Mouse (Mus musculus) liver, embryonic 12.5 days (tissue): ENCODE results near the gene Tmem151b. TPM values are rescaled to one million over a fixed set of nuclear protein-coding genes. Genes with fewer than 3 reads are reported as not detected.

Source experiments
- ATAC-seq: fragments of 200-750 bp; cut with Nextera tagmentation; 2 replicates; pipeline ENCODE4 v1.8.0; 2017; ENCODE audit warnings: moderate number of reproducible peaks, mild to moderate bottlenecking, moderate library complexity
- H3K27ac ChIP-seq: fragments of 300-500 bp; sonication (generic); 2 replicates; pipeline ENCODE4 v1.5.1; 2016; ENCODE audit warnings: mild to moderate bottlenecking
- H3K27me3 ChIP-seq: fragments of 300-500 bp; sonication (generic); replicated peaks from 2 replicates; pipeline ENCODE4 v1.6.1; 2016; ENCODE audit warnings: mild to moderate bottlenecking, moderate library complexity
- H3K36me3 ChIP-seq: fragments of 300-500 bp; sonication (generic); 2 replicates; pipeline ENCODE4 v1.6.1; 2016; ENCODE audit warnings: mild to moderate bottlenecking, moderate library complexity
- H3K4me1 ChIP-seq: fragments of 300-500 bp; sonication (generic); 2 replicates; pipeline ENCODE4 v1.6.1; 2016
- H3K4me2 ChIP-seq: fragments of 300-500 bp; sonication (generic); 2 replicates; pipeline ENCODE4 v1.6.1; 2016; ENCODE audit warnings: mild to moderate bottlenecking, moderate library complexity
- H3K4me3 ChIP-seq: fragments of 300-500 bp; sonication (generic); 2 replicates; pipeline ENCODE4 v1.5.1; 2016; ENCODE audit warnings: mild to moderate bottlenecking, moderate library complexity
- H3K9ac ChIP-seq: fragments of 300-500 bp; sonication (generic); 2 replicates; pipeline ENCODE4 v1.6.1; 2016; ENCODE audit warnings: mild to moderate bottlenecking, moderate library complexity
- H3K9me3 ChIP-seq: fragments of 300-500 bp; sonication (generic); replicated peaks from 2 replicates; pipeline ENCODE4 v1.6.1; 2016; ENCODE audit warnings: mild to moderate bottlenecking, moderate library complexity
- WGBS: fragments of 180-500 bp; shearing (Covaris S2); methylation state at CpG from one replicate; pipeline ENCODE4 v1.1.7; 2016; ENCODE audit not compliant: insufficient replicate concordance; 5-methylcytosine and 5-hydroxymethylcytosine counted together
- polyA plus RNA-seq: library from polyadenylated mRNA; unstranded; fragments of >200 nt; fragmentation: Nextera tagmentation; extraction: Ambion mirVana; gene quantifications from 2 replicates; pipeline ENCODE4 v1.2.1, GENCODE M21; 2016

Gene Tmem151b
- polyA plus RNA-seq, 1 experiment from 2014 or later = 0.30 TPM

DNA sequence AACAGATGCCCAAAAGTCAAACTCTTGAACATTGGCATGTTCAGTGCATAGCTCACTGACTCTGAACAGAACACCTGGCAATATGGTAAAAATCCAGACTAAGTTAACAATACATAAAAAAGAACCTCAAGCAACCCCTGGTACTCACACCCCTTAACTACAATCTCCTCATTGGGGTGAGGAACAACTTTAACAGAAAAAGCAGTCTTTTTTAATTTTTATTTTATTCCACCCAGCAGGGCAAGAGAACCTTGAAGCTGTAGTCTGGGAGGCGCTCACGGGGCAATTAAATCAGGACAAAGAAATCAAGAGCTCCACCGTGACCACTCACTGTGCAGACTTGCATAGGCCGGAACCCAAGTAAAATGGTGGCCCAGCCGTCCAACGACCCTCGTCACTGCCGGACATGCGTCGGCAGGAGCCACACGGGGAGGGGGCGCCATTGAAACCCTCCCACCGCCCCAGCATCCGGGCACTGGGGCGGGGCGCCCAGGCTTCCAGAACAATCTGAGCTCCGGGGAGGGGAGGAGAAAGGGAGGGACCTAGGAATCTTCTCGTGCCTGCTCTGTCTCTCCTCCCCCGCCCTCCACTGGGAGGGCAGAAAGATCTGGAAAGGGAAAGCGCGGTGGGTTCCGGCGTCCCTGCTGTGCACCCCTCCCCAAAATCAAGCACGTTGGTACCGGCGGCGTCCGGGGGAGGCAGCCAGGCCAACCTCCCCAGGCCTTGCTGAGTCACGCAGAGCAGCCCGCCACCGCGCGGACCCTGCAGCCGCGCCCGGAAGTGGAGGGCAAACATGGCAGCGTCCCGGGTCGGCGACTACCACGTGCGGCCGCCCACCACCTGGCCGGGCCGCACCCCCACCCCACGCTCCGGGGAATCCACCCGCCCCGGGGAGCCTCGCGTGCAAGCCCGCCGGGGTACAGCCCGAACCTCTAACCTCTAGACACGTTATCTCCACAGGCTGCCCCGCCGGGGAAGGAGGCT, 22.9 kb upstream of the Tmem151b start:
- WGBS = under 1% methylated on average over 57 of the region's 57 CpGs
- peak; percentile 51 for ATAC-seq
- peaks cover 63% of the 10 kb centered on the region for H3K4me1 ChIP-seq

GRCm38 (mm10) chr17:45569999-45570398, 20.5 kb upstream of the Tmem151b start:
- Histone ChIP-seq H3K9ac (no peak overlapping the region), H3K36me3 (peaks cover 75% of the 10 kb centered on the region), H3K27ac (no peak overlapping the region), H3K27me3 (no peaks in the 10 kb centered on the region), H3K4me1 (peaks cover 80% of the 10 kb centered on the region), H3K4me2 (no peak overlapping the region), H3K9me3 (no peaks in the 10 kb centered on the region), H3K4me3 (no peak overlapping the region)
- 73% methylated on average over 4 of the region's 4 CpGs for WGBS
- no peak for ATAC-seq

More for the DNA sequence above, 22.9 kb upstream of the Tmem151b start:
- Histone ChIP-seq H3K36me3 (peaks cover 51% of the 10 kb centered on the region), H3K4me3 (peak overlapping the region; percentile 94), H3K4me2 (peak overlapping the region; percentile 98), H3K27me3 (no peaks in the 10 kb centered on the region), H3K9me3 (no peaks in the 10 kb centered on the region), H3K9ac (peak overlapping the region; percentile 99), H3K27ac (peak overlapping the region; percentile 96)

- peak overlapping the region; percentile 18; the same call in 1 of the 2 replicates for H3K9ac ChIP-seq
- ATAC-seq = no peak
- no peaks in the 10 kb centered on the region for H3K27me3 ChIP-seq
- 0 out of 2 replicates have a peak overlapping the region, but pooled peaks have one; percentile 3 for H3K27ac ChIP-seq
- 83% methylated on average over 12 of the region's 12 CpGs for WGBS
- no peak overlapping the region for H3K4me2 ChIP-seq
- H3K9me3 ChIP-seq = no peaks in the 10 kb centered on the region
- peaks cover 79% of the 10 kb centered on the region for H3K4me1 ChIP-seq
- H3K4me3 ChIP-seq = no peak overlapping the region
- H3K36me3 ChIP-seq = peaks cover 75% of the 10 kb centered on the region
These were observed 19.5 kb upstream of the Tmem151b start for GRCm38 (mm10) chr17:45568990-45569389.

GRCm38 (mm10) chr17:45567162-45567601, 17.7 kb upstream of the Tmem151b start:
- WGBS = 18% methylated on average over 4 of the region's 4 CpGs
- no peaks in the 10 kb centered on the region for H3K9me3 ChIP-seq
- H3K4me3 ChIP-seq = no peak overlapping the region
- peak overlapping the region; percentile 8; the same call in 1 of the 2 replicates for H3K27ac ChIP-seq
- peaks cover 72% of the 10 kb centered on the region for H3K36me3 ChIP-seq
- ATAC-seq = peak; percentile 29
- no peak overlapping the region for H3K4me2 ChIP-seq
- no peak overlapping the region for H3K9ac ChIP-seq
- peaks cover 76% of the 10 kb centered on the region for H3K4me1 ChIP-seq
- H3K27me3 ChIP-seq = no peaks in the 10 kb centered on the region

DNA sequence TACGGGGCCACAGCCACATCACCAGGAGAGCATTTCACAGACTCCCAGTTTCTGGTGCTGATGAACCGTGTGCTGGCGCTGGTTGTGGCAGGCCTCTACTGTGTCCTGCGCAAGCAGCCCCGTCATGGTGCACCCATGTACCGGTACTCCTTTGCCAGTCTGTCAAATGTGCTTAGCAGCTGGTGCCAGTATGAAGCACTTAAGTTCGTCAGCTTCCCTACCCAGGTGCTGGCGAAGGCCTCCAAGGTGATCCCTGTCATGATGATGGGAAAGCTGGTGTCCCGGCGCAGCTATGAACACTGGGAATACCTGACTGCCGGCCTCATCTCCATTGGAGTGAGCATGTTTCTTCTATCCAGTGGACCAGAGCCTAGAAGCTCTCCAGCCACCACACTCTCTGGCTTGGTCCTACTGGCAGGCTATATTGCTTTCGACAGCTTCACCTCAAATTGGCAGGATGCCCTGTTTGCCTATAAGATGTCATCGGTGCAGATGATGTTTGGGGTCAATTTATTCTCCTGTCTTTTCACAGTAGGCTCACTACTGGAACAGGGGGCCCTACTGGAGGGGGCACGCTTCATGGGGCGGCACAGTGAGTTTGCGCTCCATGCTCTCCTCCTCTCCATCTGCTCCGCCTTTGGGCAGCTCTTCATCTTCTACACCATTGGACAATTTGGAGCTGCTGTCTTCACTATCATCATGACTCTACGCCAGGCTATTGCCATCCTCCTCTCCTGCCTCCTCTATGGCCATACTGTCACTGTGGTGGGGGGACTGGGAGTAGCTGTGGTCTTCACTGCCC, 17.1 kb upstream of the Tmem151b start:
- Histone ChIP-seq H3K9ac (no peak overlapping the region), H3K36me3 (peaks cover 66% of the 10 kb centered on the region)

DNA sequence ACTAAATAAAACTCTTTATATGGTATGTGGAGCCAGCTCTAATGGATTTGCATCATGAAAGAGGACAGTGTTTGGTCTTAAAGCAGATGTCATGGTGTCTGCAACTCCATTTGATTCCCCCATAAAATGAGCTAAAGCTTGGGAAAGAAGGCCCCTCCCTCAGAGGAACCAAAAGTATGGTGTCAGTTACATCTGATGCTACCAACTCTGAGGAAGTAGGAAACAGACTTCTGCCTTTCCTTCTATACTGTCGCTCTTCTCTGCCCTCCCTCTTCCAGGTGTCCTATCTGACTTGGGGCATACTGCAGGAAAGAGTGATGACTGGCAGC, 16.5 kb upstream of the Tmem151b start:
- Histone ChIP-seq H3K27me3 (no peaks in the 10 kb centered on the region), H3K4me1 (peaks cover 64% of the 10 kb centered on the region), H3K27ac (peak overlapping the region; percentile 81; the same call in 1 of the 2 replicates), H3K9me3 (no peaks in the 10 kb centered on the region), H3K9ac (no peak overlapping the region), H3K4me2 (peak overlapping the region; percentile 97; the same call in 1 of the 2 replicates), H3K4me3 (no peak overlapping the region), H3K36me3 (peaks cover 60% of the 10 kb centered on the region)
- WGBS = 44% methylated on average over 1 of the region's 1 CpGs
- ATAC-seq = no peak

More for the DNA sequence above, 17.1 kb upstream of the Tmem151b start:
- WGBS = 63% methylated on average over 18 of the region's 18 CpGs
- H3K4me2 ChIP-seq = no peak overlapping the region
- no peak overlapping the region for H3K4me3 ChIP-seq
- no peaks in the 10 kb centered on the region for H3K9me3 ChIP-seq
- peak; percentile 27 for ATAC-seq
- no peaks in the 10 kb centered on the region for H3K27me3 ChIP-seq
- H3K27ac ChIP-seq = peak overlapping the region; percentile 38; the same call in 1 of the 2 replicates
- peaks cover 70% of the 10 kb centered on the region for H3K4me1 ChIP-seq

GRCm38 (mm10) chr17:45565103-45565502, 15.6 kb upstream of the Tmem151b start:
- peaks cover 55% of the 10 kb centered on the region for H3K4me1 ChIP-seq
- peak overlapping the region; percentile 97 for H3K4me2 ChIP-seq
- H3K27me3 ChIP-seq = no peaks in the 10 kb centered on the region
- H3K9ac ChIP-seq = peak overlapping the region; percentile 97
- H3K4me3 ChIP-seq = peak overlapping the region; percentile 86
- peak overlapping the region; percentile 81 for H3K27ac ChIP-seq
- 91% methylated on average over 11 of the region's 11 CpGs for WGBS
- no peak for ATAC-seq
- no peaks in the 10 kb centered on the region for H3K9me3 ChIP-seq
- peaks cover 56% of the 10 kb centered on the region for H3K36me3 ChIP-seq

GRCm38 (mm10) chr17:45564531-45565084, 15.1 kb upstream of the Tmem151b start:
- Histone ChIP-seq H3K4me2 (peak overlapping the region; percentile 97), H3K9me3 (no peaks in the 10 kb centered on the region), H3K4me3 (peak overlapping the region; percentile 86), H3K4me1 (peaks cover 50% of the 10 kb centered on the region), H3K27ac (peak overlapping the region; percentile 81), H3K36me3 (peaks cover 52% of the 10 kb centered on the region), H3K9ac (peak overlapping the region; percentile 97), H3K27me3 (no peaks in the 10 kb centered on the region)
- no peak for ATAC-seq
- 13% methylated on average over 18 of the region's 18 CpGs for WGBS

DNA sequence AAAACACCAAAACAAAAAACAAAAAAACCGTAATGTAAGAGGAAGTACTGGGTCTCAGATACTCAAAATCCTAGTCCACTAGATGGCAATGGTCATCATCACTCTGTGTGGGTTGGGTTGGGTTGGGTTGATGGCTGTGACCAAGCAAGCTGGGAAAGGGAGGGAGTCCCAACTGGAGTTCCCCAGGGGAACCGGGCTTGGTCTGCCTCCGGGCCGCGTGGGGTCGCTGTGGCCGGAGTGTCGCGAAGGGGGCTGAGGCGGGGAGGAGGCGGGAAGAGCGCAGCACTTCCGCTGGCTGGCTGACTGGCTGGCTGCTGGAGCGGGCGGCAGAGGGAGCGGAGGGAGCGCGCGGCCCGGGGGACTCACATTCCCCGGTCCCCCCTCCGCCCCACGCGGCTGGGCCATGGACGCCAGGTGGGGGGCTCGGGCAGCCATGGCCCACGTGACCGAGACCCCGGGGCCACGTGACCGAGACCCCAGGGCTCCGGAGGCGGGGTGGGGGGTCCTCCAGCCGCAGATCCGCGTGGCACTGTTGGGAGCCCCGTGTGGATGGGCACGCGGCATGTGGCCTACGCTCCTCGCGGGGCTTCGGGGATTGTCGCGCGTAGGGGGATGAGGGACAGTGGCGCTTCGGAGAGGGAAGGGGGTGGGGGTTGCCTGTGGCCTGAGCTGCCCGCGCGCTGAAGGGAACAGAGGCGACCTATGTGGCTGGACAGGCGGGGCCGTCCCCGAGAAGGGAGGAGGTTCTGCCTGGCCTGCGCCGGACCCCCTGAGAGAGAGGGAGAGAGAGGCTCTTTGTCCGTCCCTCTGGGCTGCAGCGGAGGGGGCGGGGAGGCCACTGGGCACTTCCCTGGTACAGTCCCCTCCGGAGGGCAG, 14.4 kb upstream of the Tmem151b start, which contains the start of gene Slc35b2:
Slc35b2 (plus strand) TSS at position 220 of the 876 bp plus-strand sequence.
- Histone ChIP-seq H3K9me3 (no peaks in the 10 kb centered on the region), H3K4me3 (peak within 1 kb of the TSS; percentile 86), H3K9ac (peak within 1 kb of the TSS; percentile 97), H3K4me1 (peaks cover 44% of the 10 kb centered on the region), H3K27ac (peak within 1 kb of the TSS; percentile 81), H3K36me3 (peaks cover 44% of the 10 kb centered on the region), H3K27me3 (peaks cover 2% of the 10 kb centered on the region; the same call in 1 of the 2 replicates), H3K4me2 (peak within 1 kb of the TSS; percentile 97)
- WGBS = under 1% methylated on average over 58 of the region's 61 CpGs
- ATAC-seq = peak; percentile 79

DNA sequence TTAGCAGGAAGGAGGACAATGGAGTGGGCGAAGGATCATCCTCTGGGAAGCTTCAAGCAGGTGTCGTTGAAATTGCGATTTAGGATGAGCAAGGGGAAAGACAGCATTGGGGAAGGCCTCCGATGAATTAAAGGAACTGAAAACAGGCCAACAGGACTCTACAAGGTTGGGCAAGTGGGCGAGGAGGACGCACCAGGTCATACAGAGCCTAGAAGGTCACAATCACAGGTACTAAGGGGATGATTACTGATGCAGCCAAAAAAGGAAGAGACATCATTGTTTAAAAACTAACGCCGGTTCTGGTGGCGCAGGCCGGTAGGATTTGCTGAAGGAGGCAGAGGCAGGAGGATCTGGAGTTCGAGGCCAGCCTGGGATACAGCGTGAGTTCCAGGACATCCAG, 13.7 kb upstream of the Tmem151b start:
- no peaks in the 10 kb centered on the region for H3K9me3 ChIP-seq
- no peak overlapping the region for H3K27ac ChIP-seq
- H3K27me3 ChIP-seq = peaks cover 9% of the 10 kb centered on the region
- peak overlapping the region; percentile 97 for H3K4me2 ChIP-seq
- H3K36me3 ChIP-seq = peaks cover 38% of the 10 kb centered on the region
- no peak overlapping the region for H3K9ac ChIP-seq
- no peak overlapping the region for H3K4me3 ChIP-seq
- 65% methylated on average over 12 of the region's 12 CpGs for WGBS
- no peak for ATAC-seq
- peaks cover 39% of the 10 kb centered on the region for H3K4me1 ChIP-seq
